Mouse (Mus musculus): ENCODE data around the gene Thpo.

DNA sequence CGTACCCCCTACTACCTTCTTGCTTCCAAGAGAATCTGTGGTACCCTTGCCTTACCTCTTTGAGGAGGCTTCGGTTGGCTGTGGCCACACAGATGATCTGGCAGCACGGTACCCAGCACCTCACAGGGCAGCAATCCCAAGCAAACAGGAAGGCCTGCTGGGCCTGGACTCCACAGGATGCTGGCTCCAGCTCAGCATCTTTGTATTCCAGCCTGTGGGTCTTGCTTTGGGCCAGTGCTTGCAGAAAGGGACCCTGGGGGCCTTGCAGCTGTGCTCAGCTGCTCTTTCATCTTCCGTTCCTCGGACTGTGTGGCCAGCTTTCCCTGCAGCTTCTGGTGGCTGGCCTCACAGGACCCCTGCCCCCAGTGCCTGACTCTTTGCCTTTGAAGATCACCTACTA lies 34.3 kb downstream of the Thpo start:
- no peak for TF ChIP-seq CTCF (IDR thresholded peaks at IDR 0.05; ENCODE audit: low read depth, low read length)
- TF ChIP-seq TAL1 (conservative IDR thresholded peaks at IDR 0.05; ENCODE audit: low read depth, low read length): no peak
